Mouse (Mus musculus): ENCODE data around the gene Gm45717.

The Gm45717 gene

DNA sequence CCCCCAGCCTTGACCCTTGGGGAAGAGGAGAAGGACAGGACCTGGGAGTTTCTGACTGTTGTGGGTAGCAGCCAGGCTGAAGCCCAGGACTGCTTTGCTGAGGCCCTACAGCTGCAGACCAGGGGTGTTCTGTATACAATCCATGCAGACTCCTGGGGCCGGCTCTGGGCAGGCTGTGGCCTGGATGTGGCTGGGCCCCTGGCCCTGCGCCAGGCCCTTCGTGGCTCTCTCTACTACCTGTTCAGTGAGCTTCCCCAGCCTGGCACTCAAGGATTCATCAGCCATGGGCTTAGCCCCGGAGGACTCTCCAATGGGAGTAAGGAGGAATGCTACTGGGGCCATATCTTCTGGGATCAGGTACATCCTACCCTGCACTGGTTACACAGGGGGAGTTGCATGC lies 12.4 kb downstream of the Gm45717 start:
- in situ Hi-C loops (cut with MboI, MseI): no loop called here

DNA sequence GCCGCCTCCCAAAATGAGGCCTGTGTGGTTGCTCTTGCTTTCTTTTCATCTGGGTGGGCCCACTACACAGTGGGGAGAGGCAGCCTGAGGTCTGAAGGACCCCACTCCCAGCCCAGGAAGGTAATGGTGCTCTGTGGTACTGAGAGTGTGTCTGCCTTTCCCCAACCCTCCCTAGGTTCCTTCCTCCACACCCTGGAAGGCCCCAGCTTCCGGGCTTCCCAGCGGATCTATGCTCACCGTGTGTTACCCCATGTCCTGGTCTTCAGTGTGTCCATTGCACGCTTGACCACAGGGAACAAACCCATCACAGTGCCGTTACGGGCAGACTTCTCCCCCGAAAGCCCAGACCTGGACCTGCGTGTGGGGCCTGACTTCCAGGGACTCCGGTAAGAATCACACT lies 12.9 kb downstream of the Gm45717 start:
- in situ Hi-C loops (cut with MboI, MseI): no loop called here

DNA sequence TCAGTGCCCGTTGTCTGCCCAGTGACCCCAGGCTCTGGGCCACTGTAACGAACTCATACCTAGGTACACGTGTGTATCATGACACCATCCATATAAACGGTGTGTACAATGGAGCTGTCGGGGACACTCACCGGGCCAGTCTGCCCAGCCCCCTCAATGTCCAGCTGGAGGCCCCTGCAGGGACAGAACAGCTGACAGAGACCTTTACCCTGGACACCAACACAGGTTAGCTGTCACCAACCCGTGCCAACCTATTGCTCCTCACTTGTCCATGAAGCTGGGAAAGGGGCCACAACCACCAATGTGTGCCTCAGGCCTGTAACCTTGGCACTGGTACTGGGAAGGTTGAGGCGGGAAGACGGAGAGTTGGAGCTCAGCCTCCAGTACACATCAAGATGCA lies 13.4 kb downstream of the Gm45717 start:
- in situ Hi-C loops (cut with MboI, MseI): no loop called here

DNA sequence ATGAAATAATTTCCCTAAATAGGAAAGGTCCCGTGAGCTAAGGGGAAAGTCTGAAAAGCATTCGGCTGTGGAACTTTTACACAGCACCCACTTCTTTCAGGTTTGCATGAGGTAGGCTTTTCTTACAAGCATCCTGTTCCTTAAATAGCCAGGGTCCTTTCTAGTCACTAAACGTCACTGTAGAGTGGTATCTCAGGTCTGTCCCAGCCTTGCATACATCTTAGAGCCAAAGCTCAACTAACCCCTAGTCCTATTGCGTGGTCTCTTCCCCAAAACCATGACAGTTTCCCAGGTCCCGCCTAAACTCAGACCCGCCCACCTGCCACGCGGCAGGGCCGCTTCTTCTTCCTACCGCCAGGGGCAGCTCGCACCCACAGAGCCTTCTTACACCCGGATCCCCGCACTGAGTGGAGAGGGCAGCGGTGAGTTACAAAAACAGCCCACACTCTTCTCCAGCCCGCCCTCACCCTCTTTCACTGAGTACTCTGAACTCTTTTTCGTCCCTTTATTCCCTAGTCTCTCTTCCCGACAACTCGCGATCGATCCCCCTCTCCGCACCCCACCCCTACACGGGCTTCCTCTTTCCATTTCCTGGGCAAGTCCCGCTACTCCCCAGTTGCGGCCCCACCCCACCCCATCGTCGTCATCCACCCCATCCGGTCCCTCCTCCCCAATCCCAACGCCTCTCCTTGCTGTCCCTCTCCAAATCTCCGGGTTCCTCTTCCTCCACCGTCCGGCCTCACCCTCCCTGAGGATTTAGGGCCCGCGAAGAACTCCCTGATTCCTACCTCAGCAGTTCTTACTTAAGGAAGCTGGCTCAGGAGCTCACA lies 14.3 kb downstream of the Gm45717 start, which contains the start of gene Pgghg:
Pgghg (plus strand) TSS at position 170 of the 830 bp plus-strand sequence.
- in situ Hi-C loops (cut with MboI, MseI): no loop called here

DNA sequence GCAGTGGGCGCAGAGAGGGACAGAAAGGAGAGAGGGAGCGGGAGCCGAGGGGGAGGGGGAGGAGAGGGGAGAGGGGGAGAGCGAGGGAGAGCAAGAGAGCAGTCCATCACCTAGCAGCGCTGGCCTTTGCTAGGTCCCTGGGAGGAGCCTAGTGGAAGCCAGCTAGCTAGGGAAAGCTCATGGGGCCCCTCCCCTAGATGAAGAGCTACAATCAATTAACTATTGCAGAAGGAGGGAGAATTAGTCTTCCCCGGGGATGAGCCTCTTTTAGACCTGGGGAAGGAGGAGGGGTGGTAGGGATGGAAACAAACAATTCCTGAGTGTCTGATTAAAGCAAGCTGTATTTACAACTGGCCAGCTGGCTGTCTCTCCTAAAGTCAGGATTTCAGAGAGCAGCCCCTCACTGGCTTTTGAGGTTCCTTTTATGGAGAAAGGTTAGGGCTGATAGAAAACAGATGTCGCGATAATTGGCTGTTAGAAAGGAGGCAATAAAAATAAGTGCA lies 16.0 kb downstream of the Gm45717 start:
- in situ Hi-C loops (cut with MboI, MseI): no loop called here

DNA sequence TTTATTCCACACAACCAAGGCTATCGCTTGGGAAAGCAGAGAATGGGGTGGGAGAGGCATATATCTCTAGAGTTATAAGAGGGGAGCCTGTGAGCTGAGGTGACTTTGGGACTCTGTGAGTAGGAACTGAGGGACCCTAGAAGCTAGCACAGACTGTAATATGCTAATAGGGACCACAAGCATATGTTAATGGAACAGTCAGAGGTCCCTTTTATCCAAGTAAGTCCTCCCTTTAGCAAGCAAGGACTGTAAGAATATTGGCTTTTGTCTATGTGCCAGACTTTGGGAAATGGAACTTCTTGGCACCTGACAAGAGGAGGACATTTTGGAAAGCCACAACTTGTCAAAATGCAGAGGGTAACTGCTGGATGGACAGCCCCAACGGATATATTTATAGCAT lies 16.8 kb downstream of the Gm45717 start:
- in situ Hi-C loops (cut with MboI, MseI): no loop called here

DNA sequence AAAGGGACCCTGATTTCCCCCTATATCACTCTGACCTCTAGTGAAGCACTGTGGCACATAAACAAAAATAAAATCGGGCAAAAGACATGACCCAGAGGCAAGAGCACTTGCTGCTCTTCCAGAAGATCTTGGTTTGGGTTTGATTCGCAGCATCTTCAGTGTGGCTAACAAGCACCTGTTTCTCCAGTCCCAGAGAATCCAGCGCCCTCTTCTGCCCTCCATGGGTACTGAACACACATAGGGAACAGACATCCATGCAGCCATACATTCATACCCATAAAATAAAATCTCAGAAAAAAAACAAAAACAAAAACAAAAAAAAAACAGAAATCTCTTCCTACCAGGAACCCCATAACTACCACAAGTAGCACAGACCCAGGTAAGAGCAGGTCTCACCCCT lies 17.3 kb downstream of the Gm45717 start:
- in situ Hi-C loops (cut with MboI, MseI): no loop called here

DNA sequence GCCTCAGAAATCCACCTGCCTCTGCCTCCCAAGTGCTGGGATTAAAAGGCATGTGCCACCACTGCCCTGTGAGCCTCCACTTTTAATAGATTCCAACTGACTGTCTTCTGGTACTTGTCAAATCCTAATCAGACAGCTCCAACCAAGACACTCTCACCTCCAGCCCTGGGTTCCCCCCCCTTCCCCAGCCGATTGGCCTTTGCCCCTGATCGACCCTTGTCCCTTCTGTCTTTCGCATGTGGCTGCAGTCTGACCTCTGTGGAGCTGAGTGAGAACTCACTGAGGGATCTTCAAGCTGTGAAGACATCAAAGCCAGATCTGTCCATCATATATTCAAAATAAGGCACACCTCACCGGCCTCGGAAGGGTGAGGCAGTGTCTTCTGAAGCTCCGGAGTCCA lies 28.6 kb downstream of the Gm45717 start:
- in situ Hi-C loops (cut with MboI, MseI): no loop called here

DNA sequence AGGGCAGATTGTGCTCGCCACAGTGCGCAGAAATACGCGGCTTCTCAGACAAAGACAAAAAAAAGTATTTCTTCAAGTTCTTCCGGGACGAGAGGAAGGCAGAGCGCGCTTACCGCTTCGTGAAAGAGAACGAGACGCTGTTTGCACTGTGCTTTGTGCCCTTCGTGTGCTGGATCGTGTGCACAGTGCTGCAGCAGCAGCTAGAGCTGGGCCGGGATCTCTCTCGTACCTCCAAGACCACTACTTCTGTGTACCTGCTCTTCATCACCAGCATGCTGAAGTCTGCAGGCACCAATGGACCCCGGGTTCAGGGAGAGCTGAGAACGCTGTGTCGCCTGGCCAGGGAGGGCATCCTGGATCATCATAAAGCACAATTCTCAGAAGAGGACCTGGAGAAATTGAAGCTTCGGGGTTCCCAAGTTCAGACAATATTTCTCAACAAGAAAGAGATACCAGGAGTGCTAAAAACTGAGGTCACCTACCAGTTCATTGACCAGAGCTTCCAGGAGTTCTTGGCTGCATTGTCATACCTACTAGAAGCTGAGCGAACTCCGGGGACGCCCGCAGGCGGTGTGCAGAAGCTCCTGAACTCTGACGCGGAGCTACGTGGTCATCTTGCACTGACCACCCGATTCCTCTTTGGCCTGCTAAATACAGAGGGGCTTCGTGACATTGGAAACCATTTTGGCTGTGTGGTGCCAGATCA lies 32.5 kb downstream of the Gm45717 start:
- in situ Hi-C loops (cut with MboI, MseI): no loop called here

DNA sequence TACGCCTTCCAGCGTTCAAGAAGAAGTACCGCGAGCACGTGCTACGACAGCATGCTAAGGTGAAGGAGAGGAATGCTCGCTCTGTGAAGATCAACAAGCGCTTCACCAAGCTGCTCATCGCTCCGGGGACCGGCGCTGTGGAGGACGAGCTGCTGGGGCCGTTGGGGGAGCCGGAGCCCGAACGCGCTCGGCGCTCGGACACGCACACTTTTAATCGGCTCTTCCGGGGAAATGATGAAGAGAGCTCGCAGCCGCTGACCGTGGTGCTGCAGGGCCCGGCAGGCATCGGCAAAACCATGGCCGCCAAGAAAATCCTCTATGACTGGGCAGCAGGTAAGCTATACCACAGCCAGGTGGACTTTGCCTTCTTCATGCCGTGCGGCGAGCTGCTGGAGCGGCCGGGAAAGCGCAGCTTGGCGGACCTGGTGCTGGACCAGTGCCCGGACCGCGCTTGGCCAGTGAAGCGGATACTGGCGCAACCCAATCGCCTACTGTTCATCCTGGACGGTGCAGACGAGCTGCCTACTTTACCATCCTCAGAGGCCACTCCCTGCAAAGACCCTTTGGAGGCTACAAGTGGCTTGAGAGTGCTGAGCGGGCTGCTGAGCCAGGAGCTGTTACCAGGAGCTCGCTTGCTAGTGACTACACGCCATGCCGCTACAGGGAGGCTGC lies 33.2 kb downstream of the Gm45717 start:
- in situ Hi-C loops (cut with MboI, MseI): no loop called here

DNA sequence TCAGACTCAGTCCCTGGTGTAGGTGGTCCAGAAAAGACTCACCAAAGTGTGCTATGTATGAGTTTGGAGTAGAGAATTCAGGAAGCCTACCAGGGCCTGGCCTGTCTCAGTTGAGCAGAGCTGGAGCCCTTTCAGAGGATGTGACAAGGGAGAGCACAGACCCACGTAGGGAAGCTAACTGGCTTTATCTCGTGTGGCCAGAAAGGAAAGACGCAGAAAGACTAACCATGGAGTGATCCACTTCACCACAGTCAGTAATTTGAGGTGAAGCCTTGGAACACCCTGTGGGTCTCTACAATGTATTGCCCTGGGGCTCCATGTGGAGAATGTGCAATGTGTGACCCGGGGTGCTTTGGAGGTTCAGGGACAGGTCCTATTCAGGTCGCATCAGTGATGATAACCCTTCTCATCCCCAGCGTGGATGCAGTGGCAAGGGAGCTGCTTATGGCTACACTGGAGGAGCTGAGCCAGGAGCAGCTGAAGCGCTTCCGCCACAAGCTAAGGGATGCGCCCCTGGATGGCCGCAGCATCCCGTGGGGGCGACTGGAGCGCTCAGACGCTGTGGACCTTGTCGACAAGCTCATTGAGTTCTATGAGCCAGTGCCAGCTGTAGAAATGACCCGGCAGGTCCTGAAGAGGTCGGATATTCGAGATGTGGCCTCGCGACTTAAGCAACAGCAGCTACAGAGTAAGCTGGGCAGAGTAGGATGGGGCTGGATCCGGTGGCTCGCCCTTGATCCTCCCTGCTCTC lies 34.3 kb downstream of the Gm45717 start:
- in situ Hi-C loops (cut with MboI, MseI): no loop called here

DNA sequence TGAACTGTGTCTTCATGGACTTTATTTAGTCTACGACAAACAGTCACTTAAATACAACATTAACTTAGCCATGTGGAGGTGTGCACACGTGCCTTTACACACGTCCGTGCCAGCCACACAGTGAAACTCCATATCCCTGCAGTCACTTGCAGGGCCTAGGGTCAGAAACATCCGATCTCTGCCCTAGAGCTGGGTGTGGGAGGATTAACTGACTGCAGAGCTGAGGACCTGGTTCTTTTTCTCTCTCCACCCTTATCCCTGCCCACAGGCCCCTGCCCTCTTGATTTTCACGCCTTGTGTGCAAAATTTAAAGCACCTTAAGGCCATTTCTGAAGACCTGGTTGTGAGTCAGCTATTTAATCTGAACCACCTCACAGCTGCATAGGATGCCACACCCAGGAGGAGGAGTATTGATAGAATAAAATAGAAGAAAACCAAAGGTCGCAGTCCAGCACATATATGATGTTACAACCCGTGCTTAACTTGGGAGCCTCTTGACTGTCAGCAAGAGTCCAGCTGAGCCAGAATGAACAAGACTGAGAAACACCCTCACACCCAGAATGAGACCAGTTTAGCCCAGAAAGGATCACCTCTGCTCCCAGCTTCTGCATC lies 35.2 kb downstream of the Gm45717 start, which contains the start of gene Nlrp6:
Nlrp6 (plus strand) TSS at position 485 of the 612 bp plus-strand sequence.
- in situ Hi-C loops (cut with MboI, MseI): no loop called here

DNA sequence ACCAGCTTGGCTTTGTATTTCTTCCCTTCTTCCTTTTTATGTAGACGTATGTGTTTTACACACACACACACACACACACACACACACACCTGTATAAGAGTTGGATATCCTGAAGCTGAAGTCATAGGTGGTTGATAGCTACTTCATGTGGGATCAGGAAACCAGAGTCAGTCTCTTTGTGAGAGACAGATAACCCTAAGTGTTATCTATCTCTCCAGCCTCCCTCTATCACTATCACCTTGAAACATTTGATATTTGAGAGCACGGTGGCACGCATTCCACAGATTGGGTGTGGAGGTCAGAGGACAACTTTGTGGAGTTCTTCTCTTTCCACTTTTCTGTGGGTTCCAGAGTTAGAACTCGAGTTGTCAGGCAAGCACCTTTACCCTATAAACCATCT lies 35.8 kb downstream of the Gm45717 start:
- in situ Hi-C loops (cut with MboI, MseI): no loop called here

DNA sequence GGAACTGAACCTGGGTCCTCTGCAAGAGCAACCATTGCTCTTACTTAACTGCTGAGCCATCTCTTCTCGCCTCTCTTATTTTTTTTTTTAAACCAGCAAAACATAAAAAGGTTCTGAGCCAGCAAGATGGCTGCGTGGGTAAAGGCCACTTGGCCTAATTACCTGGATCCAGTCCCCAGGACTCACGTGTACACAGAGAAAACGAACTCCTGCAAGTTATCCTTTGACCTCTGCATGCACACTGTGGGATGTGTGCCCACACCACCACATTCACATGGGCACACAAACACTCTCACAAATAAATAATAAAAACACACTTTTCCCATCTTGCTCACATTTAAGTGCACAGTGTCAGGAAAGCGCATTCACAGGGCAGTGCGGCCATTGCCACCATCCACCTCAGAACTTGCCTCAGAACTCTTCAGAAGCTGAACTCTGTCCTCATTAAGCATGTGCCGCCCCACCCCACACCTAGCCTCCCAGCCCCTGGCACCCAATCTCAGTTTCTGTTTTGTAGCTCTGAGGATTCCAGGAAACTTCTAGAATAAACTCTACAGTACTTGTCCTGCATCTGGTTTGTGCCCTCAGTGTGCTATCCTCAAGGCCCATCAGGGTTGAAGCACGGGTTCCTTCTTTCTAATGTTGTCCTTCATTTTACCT lies 41.6 kb downstream of the Gm45717 start:
- in situ Hi-C loops (cut with MboI, MseI): no loop called here

DNA sequence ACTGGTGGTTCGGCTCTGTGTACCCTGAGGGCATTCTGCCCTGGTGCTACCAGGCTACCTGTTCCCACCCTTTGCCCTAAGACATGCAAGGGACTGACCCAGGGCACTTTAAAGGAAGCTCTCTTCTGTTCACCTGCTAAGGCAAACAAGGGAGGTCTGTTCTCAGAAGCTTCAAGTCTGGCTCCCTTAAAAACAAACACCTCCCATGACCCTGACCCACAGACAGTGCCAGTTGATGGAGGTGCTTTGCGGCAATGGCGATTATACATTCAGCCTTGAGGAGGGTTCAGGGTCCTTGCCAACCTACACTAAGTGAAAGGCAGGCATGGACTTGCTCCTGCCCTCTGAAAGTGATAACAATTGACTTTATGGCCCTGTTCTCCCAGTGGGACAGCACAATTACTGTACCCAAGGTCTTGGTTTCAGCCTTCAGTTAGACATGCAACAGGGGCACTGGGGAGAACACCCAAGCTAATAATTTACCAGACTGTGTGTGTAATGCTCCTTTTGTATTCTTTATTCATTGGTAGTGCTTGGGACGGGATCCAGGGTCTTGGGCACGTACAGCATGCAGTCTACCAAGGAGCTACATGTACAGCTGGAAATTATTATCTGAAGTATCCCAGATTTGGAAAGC lies 42.8 kb downstream of the Gm45717 start:
- in situ Hi-C loops (cut with MboI, MseI): no loop called here

DNA sequence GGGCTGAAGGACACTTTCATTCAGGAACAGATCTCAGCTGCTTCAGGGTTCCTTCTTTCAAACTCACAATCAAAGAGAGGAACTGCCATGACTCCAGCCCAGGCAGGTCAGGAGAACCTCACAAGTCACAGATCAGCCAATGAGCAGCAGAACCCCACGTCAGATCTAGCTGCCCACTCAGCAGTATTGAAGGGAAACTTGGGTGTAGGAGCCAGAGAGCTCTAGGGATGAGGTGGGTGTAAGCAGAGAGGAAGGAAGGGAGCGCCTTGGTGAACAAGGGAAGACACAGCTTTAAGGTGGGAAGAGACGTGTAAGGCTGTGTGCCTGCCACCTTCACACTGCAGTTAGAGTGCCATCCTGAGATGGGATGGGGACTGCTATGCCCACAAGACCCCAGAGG lies 43.4 kb downstream of the Gm45717 start:
- in situ Hi-C loops (cut with MboI, MseI): no loop called here

DNA sequence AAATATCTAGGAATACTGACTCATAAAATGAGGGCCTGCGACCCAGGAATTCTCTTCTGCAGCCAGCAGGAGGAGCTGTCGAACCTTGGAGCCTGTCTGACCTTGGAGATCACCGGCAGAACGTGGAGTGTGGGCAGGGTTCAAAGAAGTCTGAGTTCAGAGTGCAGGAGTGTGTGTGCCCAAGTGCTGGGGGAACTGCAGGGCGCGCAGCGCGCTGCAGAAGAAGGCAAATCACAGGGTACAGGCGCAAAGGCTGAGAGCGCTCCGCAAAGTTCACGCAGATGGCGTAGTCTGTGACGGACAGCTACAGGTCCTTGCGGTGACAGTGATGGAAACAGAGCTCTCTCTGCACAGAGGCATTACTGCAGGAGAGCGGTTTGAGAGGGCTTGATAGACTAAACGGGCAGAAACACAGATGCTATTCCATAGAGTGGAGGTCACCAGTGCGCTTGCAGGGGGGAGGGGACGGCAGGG lies 47.1 kb downstream of the Gm45717 start:
- in situ Hi-C loops (cut with MboI, MseI): no loop called here

DNA sequence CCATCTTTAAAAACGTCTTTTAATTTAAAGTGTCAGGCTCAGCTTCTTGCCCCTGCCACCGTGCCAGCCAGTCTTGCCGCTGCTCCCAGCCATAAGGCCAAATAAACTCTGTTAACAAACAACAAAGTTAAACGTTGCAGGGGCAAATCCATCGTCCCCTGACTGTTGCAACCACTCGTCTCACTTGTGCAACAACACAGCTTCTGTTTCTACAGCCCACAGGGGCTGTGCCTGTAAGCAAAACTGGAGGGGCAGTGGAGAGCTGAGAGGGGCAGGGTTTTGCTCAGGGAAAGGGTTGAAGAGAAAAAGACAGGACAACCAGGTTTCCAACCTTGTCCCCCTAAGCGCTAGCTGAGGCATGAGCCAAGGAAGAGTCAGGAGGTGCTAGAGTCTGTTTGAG lies 47.6 kb downstream of the Gm45717 start:
- in situ Hi-C loops (cut with MboI, MseI): no loop called here

DNA sequence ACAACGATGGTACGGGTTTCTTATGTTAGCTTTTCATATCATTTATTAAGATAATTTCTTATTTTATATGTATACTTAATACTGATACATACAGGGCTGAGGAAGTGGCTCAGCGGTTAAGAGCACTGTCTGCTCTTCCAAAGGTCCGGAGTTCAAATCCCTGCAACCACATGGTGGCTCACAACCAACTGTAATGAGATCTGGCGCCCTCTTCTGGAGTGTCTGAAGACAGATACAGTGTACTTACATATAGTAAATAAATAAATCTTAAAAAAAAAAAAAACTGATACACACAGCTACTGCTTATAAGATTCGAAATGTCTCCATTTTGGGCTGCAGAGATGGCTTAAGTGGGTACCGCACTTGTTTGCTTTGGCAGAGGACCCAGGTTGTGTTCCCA lies 48.0 kb downstream of the Gm45717 start:
- in situ Hi-C loops (cut with MboI, MseI): no loop called here

DNA sequence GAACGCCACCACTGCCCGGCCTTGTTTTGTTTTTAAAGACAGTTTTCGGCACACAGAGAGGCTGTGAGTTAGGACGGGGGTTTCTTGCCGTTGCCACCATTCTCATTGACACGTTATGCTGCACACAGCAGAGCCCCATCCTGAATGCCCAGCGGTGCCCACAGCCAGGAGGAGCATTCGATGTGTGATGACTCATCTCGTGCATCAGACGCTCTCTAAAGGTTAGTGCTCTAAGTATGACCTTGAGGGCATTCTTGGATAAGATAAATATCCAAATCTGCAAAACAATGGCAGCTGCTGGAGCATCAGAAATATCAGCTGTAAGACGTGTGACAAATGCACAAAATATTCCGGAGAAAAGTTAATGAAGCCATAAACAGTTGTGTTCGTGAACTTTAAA lies 48.6 kb downstream of the Gm45717 start:
- in situ Hi-C loops (cut with MboI, MseI): no loop called here
